Mouse (Mus musculus) olfactory bulb, adult 2 months (tissue): ENCODE data around the gene Nipa1.

Experiments
- CTCF ChIP-seq: fragments of 200-500 bp; IDR thresholded peaks from 2 replicates; pipeline ENCODE4 v1.5.1; 2012; ENCODE audit warnings: low read depth, mild to moderate bottlenecking, low read length, moderate library complexity; ENCODE audit not compliant: insufficient read depth
- POLR2A ChIP-seq: fragments of 200-500 bp; IDR thresholded peaks from 2 replicates; pipeline ENCODE4 v1.6.1; 2012; ENCODE audit warnings: mild to moderate bottlenecking, low read depth, low read length, moderate library complexity; ENCODE audit not compliant: insufficient read depth

DNA sequence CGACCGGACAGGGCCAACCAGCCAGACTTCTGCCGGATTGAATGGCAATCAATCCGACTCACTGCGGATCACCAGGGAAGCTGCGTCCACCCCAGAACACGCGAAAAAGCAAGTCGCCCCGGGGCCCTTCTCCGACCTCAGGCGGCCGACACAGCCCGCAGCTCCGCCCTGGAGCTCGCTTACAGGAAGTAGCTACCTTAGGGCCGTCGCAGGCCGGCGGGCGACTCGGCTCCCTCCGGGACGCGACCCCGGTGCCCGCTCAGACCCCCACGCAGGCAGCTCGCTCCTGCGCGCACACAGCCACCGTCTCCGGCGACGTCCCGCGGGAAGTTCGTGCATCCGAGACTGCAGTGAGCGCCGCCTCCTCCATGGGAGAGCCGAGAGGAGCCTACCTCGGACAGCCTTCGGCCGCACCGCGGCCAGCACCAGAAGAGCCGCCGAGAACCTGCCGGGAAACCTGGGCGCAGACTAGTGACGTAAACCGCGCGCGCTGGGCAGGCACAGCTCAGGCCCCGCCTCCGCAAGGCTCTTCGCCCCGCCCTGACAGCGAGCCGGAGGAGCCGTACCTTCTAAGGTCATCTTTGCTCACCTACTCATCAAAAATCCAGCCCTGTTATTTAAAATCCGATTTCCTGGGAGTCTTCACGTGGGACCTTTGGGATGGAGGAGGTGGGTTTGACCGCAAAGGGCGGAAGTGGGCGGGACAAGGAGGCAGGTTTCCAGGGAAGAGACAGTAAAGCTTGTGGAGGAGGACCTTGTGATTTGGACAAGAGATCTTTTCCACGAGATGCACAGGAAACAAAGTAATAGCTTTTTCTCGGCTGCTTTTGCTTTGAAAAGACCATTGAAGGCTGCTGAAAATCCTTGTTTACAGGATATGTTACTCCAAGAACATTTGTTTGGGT, 57.5 kb downstream of the Nipa1 start, which contains the start of gene Nipa2:
- TF ChIP-seq CTCF (no peak), POLR2A (peak; percentile 91)
